Mouse (Mus musculus) forebrain, embryonic 13.5 days (tissue): Measurements from ENCODE around the gene Gtdc1. TPM values are rescaled to one million over a fixed set of nuclear protein-coding genes. Genes with fewer than 3 reads are reported as not detected.
A peak's percentile ranks its signal among the peaks of the same experiment; 100 is the strongest.

Experiments
- ATAC-seq: fragments of 200-750 bp; cut with Nextera tagmentation; 2 replicates; pipeline ENCODE4 v1.8.0; 2017
- H3K27ac ChIP-seq: fragments of 300-500 bp; sonication (generic); 2 replicates; pipeline ENCODE4 v1.5.1; 2015; ENCODE audit warnings: inconsistent platforms, mild to moderate bottlenecking, moderate library complexity
- H3K27me3 ChIP-seq: fragments of 300-500 bp; sonication (generic); 2 replicates; pipeline ENCODE4 v1.6.1; 2015; ENCODE audit warnings: mild to moderate bottlenecking, inconsistent platforms
- H3K36me3 ChIP-seq: fragments of 300-500 bp; sonication (generic); 2 replicates; pipeline ENCODE4 v1.6.1; 2015; ENCODE audit warnings: mild to moderate bottlenecking, inconsistent platforms; ENCODE audit not compliant: poor library complexity, severe bottlenecking
- H3K4me1 ChIP-seq: fragments of 300-500 bp; sonication (generic); 2 replicates; pipeline ENCODE4 v1.6.1; 2015; ENCODE audit warnings: inconsistent platforms
- H3K4me2 ChIP-seq: fragments of 300-500 bp; sonication (generic); 2 replicates; pipeline ENCODE4 v1.6.1; 2015; ENCODE audit warnings: inconsistent platforms, mild to moderate bottlenecking, moderate library complexity
- H3K4me3 ChIP-seq: fragments of 300-500 bp; sonication (generic); 2 replicates; pipeline ENCODE4 v1.5.1; 2015; ENCODE audit warnings: mild to moderate bottlenecking, inconsistent platforms
- H3K9ac ChIP-seq: fragments of 300-500 bp; sonication (generic); 2 replicates; pipeline ENCODE4 v1.6.1; 2015; ENCODE audit warnings: mild to moderate bottlenecking, inconsistent platforms
- H3K9me3 ChIP-seq: fragments of 300-500 bp; sonication (generic); replicated peaks from 2 replicates; pipeline ENCODE4 v1.6.1; 2016; ENCODE audit warnings: inconsistent platforms
- whole genome bisulfite sequencing: fragments of 180-500 bp; shearing (Covaris S2); methylation state at CpG from one replicate; pipeline ENCODE4 v1.1.7; 2015; 5-methylcytosine and 5-hydroxymethylcytosine counted together
- polyA plus RNA-seq: library from polyadenylated mRNA; unstranded; fragments of >200 nt; fragmentation: Nextera tagmentation; extraction: Ambion mirVana; gene quantifications from 2 replicates; pipeline ENCODE4 v1.2.1, GENCODE M21; 2015

Gtdc1 gene
- polyA plus RNA-seq, 1 experiment from 2014 or later, result 19.4 TPM

GRCm38 (mm10) chr2:44539121-44539634 is 388.3 kb downstream of the Gtdc1 start:
- no peak overlapping the region for H3K9ac ChIP-seq
- no peak for ATAC-seq
- H3K4me1 ChIP-seq, result peaks cover 5% of the 10 kb centered on the region; the same call in 1 of the 2 replicates
- H3K27me3 ChIP-seq, result no peaks in the 10 kb centered on the region
- no peak overlapping the region for H3K4me2 ChIP-seq
- no peaks in the 10 kb centered on the region for H3K36me3 ChIP-seq
- 68% methylated on average over 5 of the region's 5 CpGs for WGBS
- H3K9me3 ChIP-seq, result no peaks in the 10 kb centered on the region
- no peak overlapping the region for H3K4me3 ChIP-seq
- no peak overlapping the region for H3K27ac ChIP-seq

- Histone ChIP-seq H3K4me2 (no peak overlapping the region), H3K27me3 (no peaks in the 10 kb centered on the region), H3K4me1 (peaks cover 5% of the 10 kb centered on the region; the same call in 1 of the 2 replicates), H3K4me3 (no peak overlapping the region), H3K9ac (no peak overlapping the region), H3K9me3 (no peaks in the 10 kb centered on the region), H3K27ac (no peak overlapping the region), H3K36me3 (no peaks in the 10 kb centered on the region)
- no peak for ATAC-seq
- 12% methylated on average over 4 of the region's 4 CpGs for WGBS
Measured at GRCm38 (mm10) chr2:44538135-44538534, 389.3 kb downstream of the Gtdc1 start.

GRCm38 (mm10) chr2:44535760-44536159 is 391.7 kb downstream of the Gtdc1 start:
- H3K4me2 ChIP-seq, result no peak overlapping the region
- H3K27me3 ChIP-seq, result no peaks in the 10 kb centered on the region
- H3K36me3 ChIP-seq, result no peaks in the 10 kb centered on the region
- 87% methylated on average over 11 of the region's 11 CpGs for WGBS
- H3K4me1 ChIP-seq, result peaks cover 5% of the 10 kb centered on the region; the same call in 1 of the 2 replicates
- no peak overlapping the region for H3K9ac ChIP-seq
- no peak overlapping the region for H3K27ac ChIP-seq
- H3K4me3 ChIP-seq, result no peak overlapping the region
- no peak for ATAC-seq
- H3K9me3 ChIP-seq, result no peaks in the 10 kb centered on the region

GRCm38 (mm10) chr2:44535136-44535675 is 392.3 kb downstream of the Gtdc1 start:
- H3K4me1 ChIP-seq, result peaks cover 5% of the 10 kb centered on the region; the same call in 1 of the 2 replicates
- no peak for ATAC-seq
- H3K9ac ChIP-seq, result no peak overlapping the region
- WGBS, result 83% methylated on average over 10 of the region's 10 CpGs
- no peaks in the 10 kb centered on the region for H3K9me3 ChIP-seq
- no peak overlapping the region for H3K4me2 ChIP-seq
- no peaks in the 10 kb centered on the region for H3K27me3 ChIP-seq
- H3K4me3 ChIP-seq, result no peak overlapping the region
- H3K36me3 ChIP-seq, result no peaks in the 10 kb centered on the region
- H3K27ac ChIP-seq, result no peak overlapping the region

GRCm38 (mm10) chr2:44526110-44527032 is 401.1 kb downstream of the Gtdc1 start:
- no peaks in the 10 kb centered on the region for H3K27me3 ChIP-seq
- no peaks in the 10 kb centered on the region for H3K36me3 ChIP-seq
- H3K27ac ChIP-seq, result peak overlapping the region; percentile 10; the same call in 1 of the 2 replicates
- peak; percentile 71; the same call in 1 of the 2 replicates for ATAC-seq
- H3K4me1 ChIP-seq, result peaks cover 24% of the 10 kb centered on the region
- no peak overlapping the region for H3K4me3 ChIP-seq
- 10% methylated on average over 6 of the region's 6 CpGs for WGBS
- H3K9me3 ChIP-seq, result no peaks in the 10 kb centered on the region
- H3K9ac ChIP-seq, result no peak overlapping the region
- H3K4me2 ChIP-seq, result no peak overlapping the region

GRCm38 (mm10) chr2:44525187-44525919 is 402.1 kb downstream of the Gtdc1 start:
- Histone ChIP-seq H3K36me3 (no peaks in the 10 kb centered on the region), H3K4me2 (no peak overlapping the region), H3K27me3 (no peaks in the 10 kb centered on the region), H3K27ac (no peak overlapping the region), H3K4me3 (no peak overlapping the region), H3K9me3 (no peaks in the 10 kb centered on the region), H3K9ac (no peak overlapping the region), H3K4me1 (peaks cover 24% of the 10 kb centered on the region)
- WGBS, result 11% methylated on average over 5 of the region's 5 CpGs
- peak; percentile 38; the same call in 1 of the 2 replicates for ATAC-seq

GRCm38 (mm10) chr2:44519236-44519635 is 408.2 kb downstream of the Gtdc1 start:
- Histone ChIP-seq H3K4me1 (0 out of 2 replicates have a peak, but pooled peaks cover 2% of the 10 kb centered on the region), H3K9ac (no peak overlapping the region), H3K9me3 (no peaks in the 10 kb centered on the region), H3K27me3 (no peaks in the 10 kb centered on the region), H3K36me3 (no peaks in the 10 kb centered on the region), H3K27ac (no peak overlapping the region), H3K4me3 (no peak overlapping the region), H3K4me2 (no peak overlapping the region)
- ATAC-seq, result no peak
- WGBS, result 82% methylated on average over 3 of the region's 3 CpGs

- 58% methylated on average over 4 of the region's 4 CpGs for WGBS
- no peak overlapping the region for H3K9ac ChIP-seq
- H3K27ac ChIP-seq, result no peak overlapping the region
- H3K4me2 ChIP-seq, result no peak overlapping the region
- no peaks in the 10 kb centered on the region for H3K27me3 ChIP-seq
- H3K9me3 ChIP-seq, result no peaks in the 10 kb centered on the region
- H3K36me3 ChIP-seq, result no peaks in the 10 kb centered on the region
- no peak overlapping the region for H3K4me3 ChIP-seq
- no peak for ATAC-seq
- H3K4me1 ChIP-seq, result 0 out of 2 replicates have a peak, but pooled peaks cover under 1% of the 10 kb centered on the region
Measured at GRCm38 (mm10) chr2:44518085-44518484, 409.4 kb downstream of the Gtdc1 start.

Other genes with a start within 250 kb of the Gtdc1 start
- 74.7 and 85.4 TPM in 2 replicates for gene Zeb2, start 189.7 kb upstream of the Gtdc1 start, polyA plus RNA-seq